ENCODE assay signal across 9 mouse cellular contexts in the genomic region with DNA sequence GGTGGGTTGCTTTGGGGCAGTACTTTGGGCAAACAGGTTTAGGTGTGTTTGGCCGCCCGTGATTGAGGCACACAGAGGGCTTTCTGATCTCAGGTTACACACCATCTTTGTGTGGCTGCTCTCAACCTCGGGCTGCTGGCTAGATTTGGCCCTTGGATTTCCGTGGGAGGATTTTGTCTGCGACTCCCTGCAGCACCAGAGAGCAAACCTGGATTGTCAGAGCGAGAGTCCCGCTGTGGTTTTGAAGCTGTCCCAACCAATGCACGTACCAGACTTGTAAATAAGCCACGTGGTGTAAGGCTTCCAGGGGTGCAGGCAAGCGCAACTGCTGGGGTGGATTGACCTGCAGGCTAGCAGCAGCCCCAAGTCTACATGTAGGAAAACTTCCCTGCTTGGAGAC. TPM values are rescaled to one million over a fixed set of nuclear protein-coding genes. Genes with fewer than 3 reads are reported as not detected.
DNase-seq lines count a peak whose midpoint lies in the region; TF ChIP-seq lines count a peak whose summit lies in the region.
"Had no signal": no experiment of that assay in that cellular context is flagged by ENCODE, and none has a peak within 500 bp of the region (broad histone marks: within the 10 kb centered on the region; RNA-seq: fewer than 3 reads in every experiment).

No protein-coding gene starts in this region.

- H3K4me3 ChIP-seq in small intestine, adult 2 months (ENCODE audit: low read depth, low read length), result peak overlapping the region; percentile 79

- no peak for TF ChIP-seq POLR2A in small intestine, adult 2 months (IDR thresholded peaks at IDR 0.05; ENCODE audit: low read depth, low read length)

- H3K4me1 ChIP-seq in small intestine, adult 2 months (ENCODE audit: control insufficient read depth, insufficient read depth, insufficient read length, low read length), result peaks cover 2% of the 10 kb centered on the region; the same call in 1 of the 2 replicates

- WGBS in small intestine, adult 2 months, result 2% methylated on average over 10 of the region's 10 CpGs

- TF ChIP-seq CTCF in small intestine, adult 2 months (IDR thresholded peaks at IDR 0.05; ENCODE audit: extremely low read depth, insufficient read length, insufficient replicate concordance, low read depth, low read length), result no peak

- DNase-seq in adrenal gland, postnatal 10 days, result peak; percentile 29
- no peak for DNase-seq in adrenal gland, postnatal 4 days (ENCODE audit: low spot score in 2 of 2)
- peak; percentile 21 for DNase-seq in thymus, postnatal 0 days (ENCODE audit: low spot score)
- DNase-seq in thymus, postnatal 36 days, result no peak
- DNase-seq in kidney, postnatal 10 days, result peak; percentile 53
- DNase-seq in cerebellum, postnatal 10 days, result no peak
- DNase-seq in layer of hippocampus, adult 8-10 months (ENCODE audit: low spot score in 2 of 2), result no peak

- peaks cover 3% of the 10 kb centered on the region; the same call in 1 of the 2 replicates for H3K27me3 ChIP-seq in small intestine, adult 2 months (ENCODE audit: control insufficient read depth, insufficient read depth, low read length)

- H3K36me3 ChIP-seq in small intestine, adult 2 months (ENCODE audit: control insufficient read depth, insufficient read depth, low read length), result peaks cover 11% of the 10 kb centered on the region

- peak overlapping the region; percentile 85 for H3K27ac ChIP-seq in small intestine, adult 2 months (ENCODE audit: insufficient read depth, low read depth, low read length)

RNA-seq across cellular contexts. Expression of a gene that starts 3.3 kb away (rescaled TPM):
- total RNA-seq in adrenal gland, postnatal 10 days (2021), result 10 to 100 TPM; 15.1 to 16.4 TPM
- total RNA-seq in adrenal gland, postnatal 4 days (2021), result 1 to 10 TPM; 7.2 to 7.4 TPM
- polyA plus RNA-seq in thymus, postnatal 0 days (2015; fragmentation: Nextera tagmentation; extraction: Ambion mirVana), result 5.9 and 7.4 TPM in 2 replicates
- polyA plus RNA-seq in small intestine, adult 2 months (2012; rRNA removed), result 5.3 and 8.2 TPM in 2 replicates
- 1 to 10 TPM; 1.3 TPM for total RNA-seq in layer of hippocampus, adult 8-10 months (2022)

RNA-seq across cellular contexts. Expression of a gene that starts 12.0 kb away (rescaled TPM):
- total RNA-seq in adrenal gland, postnatal 10 days (2021), result 1 to 10 TPM; 2.9 to 4.4 TPM
- total RNA-seq in adrenal gland, postnatal 4 days (2021), result 1 to 10 TPM; 3.6 to 5.1 TPM
- 7.7 and 8.9 TPM in 2 replicates for polyA plus RNA-seq in thymus, postnatal 0 days (2015; fragmentation: Nextera tagmentation; extraction: Ambion mirVana)
- 11.1 and 12.2 TPM in 2 replicates for polyA plus RNA-seq in small intestine, adult 2 months (2012; rRNA removed)
- total RNA-seq in layer of hippocampus, adult 8-10 months (2022), result 1 to 10 TPM; 3.4 to 5.4 (median 3.7) TPM

RNA-seq across cellular contexts. Expression of a gene that starts 33.5 kb away (rescaled TPM):
- total RNA-seq in adrenal gland, postnatal 10 days (2021), result 1 to 10 TPM; 6.7 to 7.3 TPM
- total RNA-seq in adrenal gland, postnatal 4 days (2021), result under 1 TPM in 1 of 2 experiments, not detected in 1; 0.93 TPM
- 511 and 576 TPM in 2 replicates for polyA plus RNA-seq in thymus, postnatal 0 days (2015; fragmentation: Nextera tagmentation; extraction: Ambion mirVana)
- polyA plus RNA-seq in small intestine, adult 2 months (2012; rRNA removed), result 12.9 and 13.7 TPM in 2 replicates
- under 1 TPM in 2 of 4 experiments, not detected in 2; 0.27 to 0.33 TPM for total RNA-seq in layer of hippocampus, adult 8-10 months (2022)
- polyA plus RNA-seq: cortical plate, adult 2 months had no signal

RNA-seq across cellular contexts. Expression of a gene that starts 36.0 kb away (rescaled TPM):
- total RNA-seq in adrenal gland, postnatal 10 days (2021), result 1 to 10 TPM in 1 of 2 experiments, under 1 TPM in 1; 0.70 to 1.8 TPM
- total RNA-seq in adrenal gland, postnatal 4 days (2021), result 1 to 10 TPM; 1.2 to 1.6 TPM
- 7.2 and 8.1 TPM in 2 replicates for polyA plus RNA-seq in thymus, postnatal 0 days (2015; fragmentation: Nextera tagmentation; extraction: Ambion mirVana)
- polyA plus RNA-seq in small intestine, adult 2 months (2012; rRNA removed), result 2.5 and 3.9 TPM in 2 replicates
- total RNA-seq in layer of hippocampus, adult 8-10 months (2022), result 1 to 10 TPM in 1 of 4 experiments, under 1 TPM in 3; 0.55 to 1.3 (median 0.72) TPM

Comparison
In these comparisons a context has a peak if more than half of its experiments do, and no peak if none do; other contexts are left out.
1. DNase-seq: peak in adrenal gland, postnatal 10 days (single experiment), thymus, postnatal 0 days (single experiment) and kidney, postnatal 10 days (single experiment); none in adrenal gland, postnatal 4 days (0 of 2), thymus, postnatal 36 days (0 of 2), cerebellum, postnatal 10 days (0 of 2) and layer of hippocampus, adult 8-10 months (0 of 2).